Comparison of ENCODE assay signal across 24 mouse cellular contexts in genomic region chr16:95231768-95232167, GRCm38 (mm10). TPM values are rescaled to one million over a fixed set of nuclear protein-coding genes. Genes with fewer than 3 reads are reported as not detected.
"Had no signal": no experiment of that assay in that cellular context is flagged by ENCODE, and none has a peak within 500 bp of the region (broad histone marks: within the 10 kb centered on the region; RNA-seq: fewer than 3 reads in every experiment).

No protein-coding gene starts in this region.

- H3K9ac ChIP-seq: heart, embryonic 12.5 days; hindbrain, embryonic 12.5 days; hindbrain, embryonic 14.5 days; intestine, embryonic 15.5 days; limb, embryonic 12.5 days had no signal

- DNase-seq: gastrocnemius, postnatal 25 days; heart, adult 2 months; heart, postnatal 10 days; heart, postnatal 4 days; kidney, adult 18-20 months; kidney, adult 8-10 months; kidney, postnatal 10 days; kidney, postnatal 25 days; kidney, postnatal 4 days; liver had no signal

- H3K27me3 ChIP-seq: heart, embryonic 12.5 days; hindbrain, embryonic 12.5 days; intestine, embryonic 15.5 days; limb, embryonic 12.5 days had no signal

- H3K36me3 ChIP-seq: heart, embryonic 12.5 days; hindbrain, embryonic 10.5 days; hindbrain, embryonic 12.5 days; intestine, embryonic 15.5 days; limb, embryonic 10.5 days; limb, embryonic 12.5 days had no signal

- H3K4me1 ChIP-seq: heart, embryonic 12.5 days; hindbrain, embryonic 10.5 days; hindbrain, embryonic 12.5 days; intestine, embryonic 15.5 days; limb, embryonic 10.5 days; limb, embryonic 12.5 days had no signal

- ATAC-seq: hindbrain, embryonic 16.5 days; inflammation-experienced regulatory T-cells, adult 6 months; intestine, embryonic 15.5 days; intestine, postnatal 0 days had no signal

- H3K4me2 ChIP-seq: heart, embryonic 12.5 days; hindbrain, embryonic 12.5 days; hindbrain, embryonic 14.5 days; intestine, embryonic 15.5 days; limb, embryonic 12.5 days; liver, embryonic 11.5 days had no signal

- H3K9me3 ChIP-seq: heart, embryonic 12.5 days; hindbrain, embryonic 10.5 days; hindbrain, embryonic 12.5 days; intestine, embryonic 15.5 days; limb, embryonic 10.5 days; limb, embryonic 12.5 days had no signal

- H3K27ac ChIP-seq: heart, adult 2 months; hindbrain, embryonic 10.5 days; hindbrain, embryonic 12.5 days; hindbrain, embryonic 14.5 days; intestine, embryonic 15.5 days; layer of hippocampus, adult 2 months; left cerebral cortex, adult 2 months; limb, embryonic 10.5 days; limb, embryonic 12.5 days had no signal

- H3K4me3 ChIP-seq: heart, adult 2 months; heart, embryonic 12.5 days; hindbrain, embryonic 10.5 days; hindbrain, embryonic 12.5 days; intestine, embryonic 15.5 days; layer of hippocampus, adult 2 months; left cerebral cortex, adult 2 months; limb, embryonic 10.5 days; limb, embryonic 12.5 days had no signal

RNA-seq across cellular contexts. Expression of gene Kcnj15, which starts 25.6 kb away (rescaled TPM):
- total RNA-seq: granulocyte monocyte progenitor cell, adult 5-6 weeks; left cerebral cortex, adult 2 months had no signal
